Mouse (Mus musculus): ENCODE results near the gene Flrt1.
"Not testable (repeated sequence)": the region's sequence is repeated elsewhere in the genome, so short reads cannot be mapped to it uniquely, and the experiment has no call there.

The Flrt1 gene

DNA sequence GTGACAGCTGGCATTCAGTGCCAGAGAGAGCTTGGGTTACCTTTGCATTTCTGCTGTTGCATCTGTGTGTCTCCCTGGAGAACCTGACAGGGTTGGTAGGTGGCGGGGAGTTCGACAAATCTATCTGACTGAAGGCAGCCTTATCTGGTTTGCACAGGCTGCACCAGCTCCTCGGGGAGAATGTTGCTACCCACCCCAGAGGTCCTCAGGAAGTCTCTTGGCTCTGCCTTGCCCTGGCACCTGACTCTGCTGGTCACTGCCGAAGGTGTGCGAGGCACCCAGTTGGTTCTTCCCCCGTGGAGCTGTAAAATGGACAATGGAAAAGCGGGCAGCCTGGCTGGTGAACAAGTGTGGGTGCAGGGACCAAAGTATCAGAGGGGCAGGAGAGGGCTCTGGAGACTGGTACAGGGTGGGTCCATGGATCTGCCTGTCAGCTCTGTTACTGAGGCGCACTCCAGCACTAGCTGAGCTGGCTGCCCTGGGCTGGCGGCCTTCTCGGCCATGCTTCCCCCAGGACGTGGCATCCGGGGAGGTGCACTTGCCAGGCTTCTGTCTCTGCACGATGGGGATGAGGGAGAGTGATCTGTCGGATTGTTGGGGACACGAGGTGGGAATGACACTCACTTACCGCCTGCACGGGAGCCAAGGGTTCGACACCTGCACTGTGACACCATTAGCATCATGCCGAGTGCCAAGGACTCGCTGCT lies 38.0 kb downstream of the Flrt1 start:
- no peak for DNase-seq

DNA sequence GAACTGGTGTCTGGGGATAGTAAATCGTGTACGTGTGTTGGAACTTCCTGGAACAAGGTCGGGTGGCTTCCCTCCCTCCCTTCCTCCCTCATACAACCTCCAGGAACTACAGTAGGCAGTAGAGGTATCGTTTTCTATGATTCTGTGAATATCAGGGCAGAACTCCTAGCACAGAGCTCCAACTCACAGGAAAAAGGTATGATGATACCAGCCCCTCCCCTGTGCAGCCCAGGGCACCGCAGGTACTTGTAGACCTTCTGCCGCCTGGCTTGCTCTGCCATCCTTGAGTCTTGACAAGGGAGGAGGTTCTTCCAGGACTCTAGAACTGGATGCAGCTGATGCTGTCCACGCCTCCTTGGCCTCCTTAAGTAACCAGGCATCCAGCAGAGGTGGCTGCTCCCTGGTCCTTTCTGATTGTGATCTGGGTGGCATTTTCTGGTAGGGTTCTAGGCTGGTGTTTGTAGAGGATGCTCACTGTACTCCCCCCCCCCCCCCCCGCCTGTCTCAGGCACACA lies 38.6 kb downstream of the Flrt1 start:
- DNase-seq, result no peak

DNA sequence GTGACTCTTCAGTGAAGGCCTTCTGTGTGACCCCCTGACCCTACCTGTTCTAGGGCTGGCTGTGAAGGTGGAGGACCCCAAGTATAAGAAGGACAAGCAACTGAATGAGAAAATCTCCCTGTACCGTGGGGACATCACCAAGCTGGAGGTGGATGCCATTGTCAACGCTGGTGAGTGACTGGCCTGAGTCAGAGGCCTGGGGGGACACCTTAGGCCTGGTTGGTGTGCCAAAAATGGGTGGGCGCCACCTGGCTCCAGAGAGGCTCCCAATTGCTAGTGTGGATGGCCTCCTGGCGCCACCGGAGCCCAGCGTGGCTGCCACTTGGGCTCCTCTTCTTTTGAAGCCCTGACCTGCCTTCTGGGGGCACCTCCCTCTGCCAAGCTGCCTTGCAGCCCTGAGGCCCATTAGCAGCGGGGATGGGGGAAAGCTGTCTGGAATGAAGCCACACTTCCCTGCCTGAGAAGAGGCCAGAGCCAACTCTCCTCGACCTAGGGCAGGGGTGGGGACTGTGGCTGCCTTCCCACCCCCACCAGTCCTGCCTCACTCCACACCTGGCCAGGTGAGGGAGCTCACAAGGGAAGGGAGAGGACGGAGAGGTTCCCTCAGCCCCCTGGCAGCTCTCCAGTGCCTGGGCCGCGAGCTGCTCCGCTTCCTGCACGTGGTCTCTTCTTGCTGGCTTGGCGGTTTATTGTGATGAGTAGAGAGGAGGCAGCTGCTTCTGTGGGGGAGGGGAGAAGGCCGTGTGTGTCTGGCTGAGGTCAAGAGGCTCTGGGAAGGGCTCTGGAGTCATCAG lies 39.3 kb downstream of the Flrt1 start:
- DNase-seq, result peak in 1 of 2 experiments; percentile 36

GRCm38 (mm10) chr19:7064571-7064970 lies 41.0 kb downstream of the Flrt1 start:
- DNase-seq, result peak; percentile 90 to 91

- DNase-seq, result no peak
These were observed 42.6 kb downstream of the Flrt1 start for GRCm38 (mm10) chr19:7062916-7063315.

DNA sequence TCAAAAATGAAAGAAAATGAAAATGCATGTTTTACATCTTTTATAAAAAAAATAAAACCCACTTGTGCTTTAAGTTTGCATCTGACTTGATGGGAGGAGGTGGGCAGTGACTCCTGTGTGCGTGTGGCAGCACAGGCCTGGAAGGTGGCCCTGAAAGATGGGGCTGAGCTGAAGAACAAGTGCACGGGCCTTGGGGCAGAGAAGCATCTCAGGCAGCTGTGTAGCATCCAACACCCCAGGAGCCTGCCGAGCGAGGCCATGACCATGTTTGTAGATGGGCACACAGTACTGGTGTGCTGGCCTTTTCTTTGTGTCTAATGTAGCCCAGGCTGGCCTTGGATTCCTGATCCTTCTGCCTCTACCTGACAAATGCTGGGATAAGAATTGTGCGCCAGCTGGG lies 43.4 kb downstream of the Flrt1 start:
- no peak for DNase-seq

DNA sequence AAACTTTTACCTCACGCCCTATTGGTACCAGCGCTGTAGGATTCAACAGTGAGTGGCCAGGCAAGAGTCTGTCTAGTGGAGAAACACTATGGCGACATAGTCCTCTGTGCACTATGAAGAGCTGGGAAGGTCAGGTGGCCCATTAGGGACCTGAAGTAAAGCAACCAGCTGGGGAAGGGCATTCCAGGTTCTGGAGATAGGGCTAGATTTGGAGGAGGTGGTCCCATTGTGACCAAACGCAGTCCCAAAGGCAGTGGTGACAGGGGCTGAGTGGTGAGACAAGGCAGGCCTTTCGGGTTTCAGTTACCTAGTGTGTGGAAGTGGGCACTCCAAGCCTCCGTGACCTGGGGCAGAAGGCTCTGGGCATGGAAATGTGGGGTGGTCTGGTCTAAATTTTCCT lies 47.0 kb downstream of the Flrt1 start:
- no peak for DNase-seq

- DNase-seq, result peak; percentile 65 to 76
These were observed 47.8 kb downstream of the Flrt1 start for GRCm38 (mm10) chr19:7057722-7058207.

DNA sequence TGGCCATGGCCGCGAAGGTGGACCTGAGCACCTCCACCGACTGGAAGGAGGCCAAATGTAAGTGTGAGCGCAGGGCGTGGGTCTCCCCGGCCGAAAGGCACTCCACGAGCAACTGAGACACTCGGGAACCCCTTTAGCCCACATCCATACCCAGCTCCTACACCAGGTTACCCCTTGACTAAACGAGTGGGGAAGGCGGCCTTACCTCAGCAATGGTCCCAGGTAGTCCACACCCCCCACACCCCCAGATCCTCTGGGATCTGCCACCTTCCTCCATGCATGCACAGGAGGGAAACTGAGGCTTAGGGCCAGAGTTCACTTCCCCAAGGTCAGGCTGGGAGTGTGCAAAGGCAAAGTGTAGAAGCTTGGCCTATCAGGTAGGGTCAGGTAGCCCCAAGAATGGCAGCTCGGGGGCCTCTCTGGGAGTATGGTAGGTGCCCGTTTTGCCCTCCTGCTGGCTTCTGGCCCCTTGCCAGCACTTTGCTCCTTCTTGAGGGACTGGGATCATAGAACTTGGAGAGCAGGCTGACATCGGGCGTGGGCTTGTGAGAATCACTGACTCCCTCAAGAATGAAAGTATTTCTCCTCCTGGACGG lies 48.3 kb downstream of the Flrt1 start:
- DNase-seq, result peak; percentile 56 to 57

GRCm38 (mm10) chr19:7056248-7057087 lies 49.1 kb downstream of the Flrt1 start, which contains the start of gene Macrod1:
Gene Macrod1 (plus strand): TSS chr19:7056810.
- peak; percentile 77 to 79 for DNase-seq

GRCm38 (mm10) chr19:7055173-7055572 lies 50.4 kb downstream of the Flrt1 start:
- DNase-seq, result no peak

DNA sequence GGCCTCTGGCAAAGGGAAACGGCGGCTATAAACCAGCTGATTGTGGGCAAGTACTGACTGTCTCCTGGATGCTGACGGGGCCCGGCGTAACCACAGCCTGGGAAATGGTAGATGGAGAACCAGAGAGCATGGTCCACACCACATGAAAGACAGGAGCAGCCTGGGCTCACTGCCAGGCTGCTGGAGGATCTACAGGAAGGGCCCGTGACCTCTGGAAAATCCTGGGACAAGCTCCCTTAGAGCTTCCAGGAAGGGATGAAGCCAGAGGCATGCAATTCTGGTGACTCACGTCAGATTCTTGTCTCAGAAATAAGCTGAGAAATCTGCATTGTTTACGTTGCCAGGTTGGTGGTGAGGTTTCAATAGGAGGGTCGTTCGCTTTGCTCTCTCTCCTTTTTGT lies 50.8 kb downstream of the Flrt1 start:
- no peak for DNase-seq

GRCm38 (mm10) chr19:7053382-7053781 lies 52.1 kb downstream of the Flrt1 start:
- DNase-seq, result not testable (repeated sequence)

DNA sequence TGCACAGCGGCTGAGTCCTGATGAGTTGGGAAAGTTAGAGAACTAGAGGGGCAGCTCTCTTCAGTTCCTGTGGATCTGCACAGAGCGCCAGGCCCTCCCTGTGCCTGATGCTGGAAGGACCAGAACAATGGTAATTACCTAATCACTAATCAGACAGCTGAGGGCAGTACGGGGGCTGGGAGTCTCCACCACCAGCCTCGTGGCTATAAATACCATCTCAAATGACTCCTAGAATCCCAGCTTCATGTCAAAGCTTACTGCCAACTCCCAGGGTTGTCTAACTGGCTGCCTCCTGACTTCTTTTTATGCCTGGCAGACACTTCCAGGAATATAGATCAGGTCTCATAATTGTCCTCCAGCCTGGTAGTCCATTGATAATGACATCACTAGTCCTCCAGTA lies 60.8 kb downstream of the Flrt1 start:
- no peak for DNase-seq

DNA sequence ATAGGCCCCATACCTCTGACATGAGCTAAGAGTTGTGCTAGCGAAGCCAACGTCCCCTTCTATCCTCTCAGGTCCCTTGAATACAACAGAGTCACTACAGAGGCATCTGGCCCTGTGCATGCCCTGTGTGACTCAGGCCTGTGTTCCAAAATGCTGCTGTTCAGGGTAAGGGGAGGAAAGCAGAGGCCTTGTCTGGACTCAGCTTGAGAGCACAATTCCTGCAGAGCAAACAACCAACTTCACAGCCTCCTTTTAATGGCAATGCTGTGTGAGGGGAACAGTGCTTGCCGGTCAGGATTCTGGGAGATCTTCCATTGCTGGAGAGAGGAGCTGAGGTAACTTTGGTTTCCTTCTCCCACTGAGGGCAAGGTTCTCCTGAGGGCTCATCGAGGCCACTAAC lies 61.2 kb downstream of the Flrt1 start:
- DNase-seq, result no peak
